Mouse (Mus musculus): ENCODE measurements around the gene Kcna2.

The Kcna2 gene

DNA sequence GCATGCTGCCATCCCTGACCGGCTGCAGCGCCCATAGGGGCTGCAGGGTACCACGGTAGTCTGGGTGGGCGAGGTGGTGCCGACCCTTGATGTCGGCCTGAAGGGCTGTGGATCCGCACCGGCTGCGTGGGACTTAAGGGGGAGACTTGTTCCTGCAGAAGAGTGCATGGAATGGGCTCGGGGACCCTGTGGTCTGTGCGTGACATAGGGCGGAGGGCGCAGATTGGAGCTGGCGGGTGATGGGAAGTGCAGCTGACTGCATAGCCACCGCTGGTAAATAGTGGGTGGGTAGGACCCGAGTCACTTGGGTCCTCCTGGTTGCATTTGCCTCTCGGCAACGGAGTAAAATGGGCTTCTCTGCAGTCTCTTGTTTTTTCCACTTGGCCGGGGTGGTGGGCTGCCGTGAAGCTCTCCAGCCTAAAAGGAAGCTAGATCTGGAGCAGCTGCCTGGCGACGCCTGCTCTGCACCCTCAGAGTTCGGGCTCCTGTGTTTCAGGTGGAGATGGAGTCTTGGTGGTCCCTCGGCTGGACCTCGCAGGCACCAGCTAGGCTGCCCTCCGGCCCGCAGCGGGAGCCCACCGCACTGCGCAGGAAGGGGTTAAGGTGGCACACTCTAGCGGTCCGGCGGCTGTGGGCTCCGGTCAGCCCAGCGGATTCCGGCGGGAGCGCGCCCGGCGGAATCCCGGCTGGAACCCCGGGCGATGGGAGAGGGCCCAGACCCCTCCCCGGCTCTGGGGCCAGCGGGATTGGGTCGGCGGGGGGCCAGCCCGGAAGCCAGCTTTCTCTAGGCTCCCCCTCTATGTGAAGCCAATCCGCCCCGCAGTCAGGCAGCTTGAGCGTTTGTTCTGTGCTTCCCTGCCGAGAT, 1.1 kb downstream of the Kcna2 start:
- DNase-seq (ENCODE audit: low spot score), result no peak

DNA sequence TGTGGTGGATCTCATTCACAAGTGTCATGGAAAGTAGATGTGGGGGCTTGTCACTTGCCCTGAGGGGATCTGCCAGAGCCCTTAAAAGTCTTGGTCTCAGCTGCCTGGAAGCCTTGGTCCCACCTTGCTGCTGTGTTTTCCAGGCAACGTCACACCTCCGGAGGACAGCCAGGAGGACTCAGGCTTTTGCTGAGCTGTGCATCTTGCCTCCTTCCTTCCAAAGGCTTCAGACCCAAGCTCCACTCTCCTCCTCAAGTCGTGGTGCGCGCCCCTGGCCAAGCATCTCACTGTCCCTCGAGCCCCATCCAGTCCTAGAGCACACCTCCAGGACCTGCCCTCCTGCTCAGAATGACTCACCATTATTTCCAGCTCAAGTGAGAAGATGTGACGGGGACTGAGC, 2.1 kb downstream of the Kcna2 start:
- no peak for DNase-seq (ENCODE audit: low spot score)

DNA sequence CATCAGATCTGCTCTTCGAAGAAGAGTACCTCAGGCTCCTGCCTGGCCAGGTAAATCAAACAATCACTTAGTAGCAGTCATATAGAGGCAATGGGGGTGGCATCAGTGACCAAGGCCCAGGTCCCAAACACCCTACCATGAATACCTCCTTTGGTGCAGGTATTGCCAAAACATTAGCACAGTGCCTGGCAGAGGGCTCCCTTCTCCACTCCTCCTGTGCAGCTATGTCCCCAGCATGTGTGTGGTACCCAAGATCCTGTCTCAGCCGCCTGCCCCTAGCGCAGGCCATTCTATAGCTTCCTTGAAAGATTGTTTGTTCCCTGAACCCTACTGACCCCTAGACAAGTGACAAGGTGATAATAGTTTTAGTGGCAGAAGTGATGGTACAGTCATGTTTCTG, 2.5 kb downstream of the Kcna2 start:
- no peak for DNase-seq (ENCODE audit: low spot score)

DNA sequence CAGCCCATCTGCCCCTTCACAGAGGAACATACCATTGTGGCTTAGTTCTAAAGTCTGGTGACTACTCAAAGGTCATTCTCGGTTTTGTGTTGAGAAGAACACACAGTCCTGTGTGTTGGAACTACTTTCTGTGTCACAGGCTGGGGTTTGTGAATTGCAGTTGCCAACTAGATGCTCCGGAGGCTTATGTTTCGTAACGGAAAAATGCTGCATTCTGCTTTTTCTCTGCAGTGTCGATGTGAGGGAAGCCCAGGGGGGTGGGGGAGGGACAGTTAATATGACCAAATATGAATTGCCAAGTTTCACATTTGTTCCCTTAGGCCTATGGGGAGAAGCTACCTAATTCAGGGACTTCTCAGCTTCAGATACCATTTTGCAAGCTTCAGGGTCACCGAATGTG, 5.0 kb downstream of the Kcna2 start:
- DNase-seq (ENCODE audit: low spot score), result no peak

DNA sequence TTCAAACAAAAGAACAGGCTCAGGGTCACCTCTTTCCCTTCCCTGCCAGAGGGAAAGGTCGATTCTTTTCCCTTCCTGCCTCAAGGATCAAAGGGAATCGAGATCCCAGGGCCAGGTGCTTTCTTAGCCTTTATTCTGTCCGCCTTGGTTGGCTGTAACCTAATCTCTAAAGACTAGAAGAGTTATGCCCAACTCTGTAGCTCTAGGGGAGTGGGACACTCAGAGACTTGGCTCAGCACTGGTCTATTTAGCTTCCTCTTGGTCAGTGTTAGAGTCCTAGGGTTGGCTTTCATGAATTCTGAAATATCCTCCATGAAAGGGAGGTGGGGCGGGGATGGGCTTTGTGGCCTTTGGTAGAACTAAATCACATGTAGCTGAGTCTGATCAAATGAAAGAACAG, 11.6 kb downstream of the Kcna2 start:
- no peak for DNase-seq (ENCODE audit: low spot score)

DNA sequence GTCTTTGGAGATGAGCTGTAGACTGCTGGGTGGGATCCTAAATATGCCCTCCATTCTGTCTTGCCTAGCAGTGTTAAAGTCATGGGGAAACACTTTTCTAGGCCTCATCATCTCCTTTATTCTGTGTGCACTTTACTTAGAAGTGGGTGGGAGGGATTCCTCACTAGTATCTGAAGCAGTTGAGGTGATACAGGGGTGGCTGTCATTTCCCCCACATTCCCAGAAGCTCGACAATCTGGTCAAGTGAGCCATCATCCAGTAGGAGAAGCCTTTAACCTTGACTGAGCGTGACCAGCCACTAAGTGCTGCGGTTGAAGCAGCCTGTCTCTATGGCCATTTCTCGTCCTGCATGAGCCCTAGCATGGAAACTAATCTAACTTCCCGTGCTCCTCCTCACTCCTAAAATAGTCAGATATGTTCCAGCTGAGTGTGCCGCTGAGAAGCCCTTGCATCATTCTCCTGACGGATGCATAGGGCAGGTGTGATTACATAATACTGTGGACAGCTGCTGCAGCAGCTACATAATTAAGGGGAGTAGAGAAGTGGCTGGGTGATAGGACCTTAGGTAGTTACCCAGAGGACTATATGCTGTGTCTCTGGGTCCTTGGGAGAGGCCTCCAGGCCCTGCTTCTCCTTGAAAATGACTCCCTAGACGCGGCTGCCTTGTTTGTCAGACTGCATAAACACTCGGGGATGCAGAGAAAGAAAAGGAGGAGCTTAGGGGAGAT, 12.2 kb downstream of the Kcna2 start:
- DNase-seq (ENCODE audit: low spot score), result no peak

DNA sequence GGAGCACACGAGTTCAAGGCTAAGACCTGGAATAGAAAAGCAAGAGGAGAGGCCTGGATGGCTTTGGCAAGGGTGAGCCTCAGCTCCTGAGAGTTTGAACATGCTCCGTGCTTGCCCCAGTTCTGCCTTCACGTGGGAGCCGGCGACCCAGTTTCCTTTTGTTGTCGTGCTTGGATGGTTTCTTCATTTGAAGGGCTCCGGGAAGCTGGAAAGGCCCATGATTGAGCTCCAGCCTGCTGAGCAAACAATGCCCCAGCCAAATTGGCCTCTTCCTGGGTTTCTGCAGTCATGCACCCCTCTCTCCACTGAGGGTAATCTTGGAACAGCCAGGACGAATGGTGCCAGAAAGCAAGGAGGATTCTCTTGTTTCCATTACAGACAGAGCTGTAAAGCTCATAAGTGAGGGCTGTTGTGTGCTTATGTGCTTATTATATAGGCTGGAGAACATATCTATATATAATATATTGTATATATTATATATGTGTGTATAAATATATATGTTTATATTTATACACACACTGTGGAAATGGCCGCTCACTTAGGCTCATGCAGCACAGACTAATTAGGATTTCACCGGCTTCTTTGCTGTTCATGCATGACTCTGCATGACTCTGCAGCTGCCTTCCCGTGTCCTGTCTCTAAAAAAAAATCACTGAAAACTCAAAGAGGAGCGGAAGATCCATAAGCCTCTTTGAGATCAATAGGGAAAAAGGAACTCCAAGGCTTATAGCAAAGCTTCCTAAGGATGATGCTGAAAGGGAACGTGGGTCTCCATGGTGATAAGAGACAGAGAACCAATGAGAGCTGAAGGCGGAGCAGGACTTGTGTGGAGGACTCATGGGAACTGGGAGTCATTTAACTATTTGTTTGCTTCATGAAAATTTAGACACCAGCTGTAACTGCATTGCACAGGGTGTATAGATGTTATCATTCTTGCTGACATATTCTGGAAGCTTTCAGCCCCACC, 13.1 kb downstream of the Kcna2 start:
- DNase-seq (ENCODE audit: low spot score), result no peak

DNA sequence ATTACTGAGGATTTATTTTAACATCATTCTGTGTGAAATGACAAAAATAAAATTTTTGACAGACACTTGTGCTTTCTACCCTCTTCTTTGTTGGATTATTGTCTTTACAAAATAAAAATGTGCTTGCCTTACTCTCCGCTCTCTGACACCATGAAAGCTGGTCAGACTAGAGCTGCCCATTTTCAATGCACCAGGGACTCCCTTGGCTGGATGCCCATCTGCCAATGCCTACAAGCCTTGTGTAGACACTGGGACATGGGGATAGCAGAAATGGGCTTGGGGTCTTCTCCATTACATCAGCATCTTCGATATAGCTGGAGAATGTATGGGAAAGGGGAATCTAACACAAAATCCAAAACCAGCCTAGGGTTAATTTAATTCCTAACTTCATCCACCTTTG, 14.0 kb downstream of the Kcna2 start:
- no peak for DNase-seq (ENCODE audit: low spot score)

DNA sequence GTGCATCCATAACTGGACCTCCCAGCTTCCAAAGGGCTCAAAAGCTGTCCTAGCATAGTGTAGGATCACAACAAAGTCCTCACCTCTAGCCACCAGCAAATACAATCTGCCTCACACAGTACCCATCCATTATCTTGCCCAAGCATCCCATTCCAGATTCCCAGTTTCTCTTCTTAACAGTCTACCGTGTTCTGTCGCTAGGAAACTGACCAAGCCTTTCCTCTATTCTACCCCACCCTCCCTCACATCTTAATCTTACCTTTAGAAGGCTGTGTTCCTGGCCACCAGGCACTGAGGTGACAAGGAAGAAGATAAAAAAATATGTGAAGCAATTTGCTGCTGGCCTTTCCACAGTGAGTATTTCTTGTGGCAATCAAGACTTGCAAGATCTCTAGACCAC, 14.8 kb downstream of the Kcna2 start:
- no peak for DNase-seq (ENCODE audit: low spot score)

DNA sequence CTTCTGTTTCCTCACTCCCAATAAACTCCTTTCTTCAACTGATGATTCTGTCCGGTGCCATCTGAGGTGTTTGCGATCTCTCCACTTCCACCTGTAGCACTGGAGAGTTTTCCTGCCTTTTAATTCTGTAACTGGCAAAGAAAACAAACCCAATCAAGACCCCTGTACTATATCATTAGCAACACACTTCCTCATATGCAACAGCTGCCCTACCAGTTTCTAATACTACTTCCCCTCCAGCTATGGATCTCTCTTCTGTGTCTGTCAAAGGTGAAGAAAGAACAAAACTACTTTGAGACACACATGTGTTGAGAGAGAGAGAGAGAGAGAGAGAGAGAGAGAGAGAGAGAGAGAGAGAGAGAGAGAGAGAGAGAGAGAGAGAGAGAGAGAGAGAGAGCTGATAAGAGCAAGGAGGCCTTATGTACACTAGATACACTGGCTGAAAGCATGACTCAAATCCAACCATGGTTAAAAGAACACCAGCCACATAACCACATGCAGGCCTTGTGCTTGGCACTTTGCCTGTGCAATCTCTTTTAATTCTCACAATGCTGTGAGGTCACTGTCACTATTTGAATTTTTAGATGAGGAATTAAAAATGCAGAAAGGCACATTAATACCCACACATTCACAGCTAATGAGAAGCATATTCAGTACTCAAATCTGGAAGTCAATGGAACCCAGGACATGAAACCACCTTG, 19.1 kb downstream of the Kcna2 start:
- no peak for DNase-seq (ENCODE audit: low spot score)

DNA sequence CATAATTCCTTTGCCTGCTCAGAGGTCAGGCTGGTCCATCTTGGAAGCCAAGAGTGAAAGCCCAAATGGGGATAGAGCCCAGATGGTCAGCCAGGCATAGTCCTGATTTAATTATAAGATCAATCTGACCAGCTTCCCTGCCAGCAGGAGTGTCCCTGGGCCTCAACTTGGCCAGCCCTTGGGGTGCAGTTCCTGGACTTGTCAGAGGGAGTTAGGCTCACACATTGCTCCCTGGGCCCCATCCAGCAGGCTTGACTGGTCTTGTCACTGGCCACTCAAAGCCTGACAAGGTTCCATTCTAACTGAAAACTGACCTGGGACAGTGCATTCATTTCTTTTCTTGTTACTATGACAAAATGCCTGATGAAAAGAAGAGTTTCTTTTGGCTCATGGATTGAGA, 21.4 kb downstream of the Kcna2 start:
- DNase-seq (ENCODE audit: low spot score), result no peak

DNA sequence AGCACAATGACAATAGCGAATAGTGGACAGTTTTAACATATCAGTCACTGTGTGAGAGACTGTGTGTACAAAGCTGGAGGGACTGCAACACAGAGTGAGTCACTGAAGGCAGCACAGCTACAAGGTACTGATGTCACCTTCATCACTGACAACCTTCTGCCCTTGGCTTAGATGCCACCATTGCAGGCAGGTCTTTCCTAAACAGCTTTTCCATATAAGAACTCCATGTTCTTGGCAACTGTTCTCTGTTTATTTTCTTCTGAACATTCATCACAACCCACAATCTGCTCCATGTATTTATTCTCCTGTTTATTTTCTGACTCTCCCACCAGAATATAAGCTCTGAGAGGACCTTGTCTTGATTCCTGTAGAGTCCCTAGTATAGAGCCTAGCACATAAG, 26.7 kb downstream of the Kcna2 start:
- DNase-seq (ENCODE audit: low spot score), result no peak

DNA sequence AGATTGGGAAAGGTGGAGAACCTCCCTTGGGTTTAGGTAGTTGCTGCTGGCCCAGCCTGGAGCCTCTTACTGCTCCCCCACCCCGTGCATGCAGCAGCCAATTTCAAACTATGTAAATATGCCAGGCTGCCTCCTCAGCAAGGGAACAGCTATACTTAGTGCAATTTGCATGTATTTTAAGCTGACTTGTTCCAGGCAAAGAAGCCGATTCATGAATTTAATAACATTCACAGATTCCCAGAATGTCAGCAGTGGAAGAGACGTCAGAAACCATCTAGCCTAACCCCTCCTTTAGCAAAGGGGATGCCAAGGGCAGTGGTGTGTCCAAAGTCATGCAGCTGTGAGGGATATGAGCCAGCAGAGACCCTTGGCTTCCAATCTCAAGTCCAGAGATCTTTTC, 27.5 kb downstream of the Kcna2 start:
- DNase-seq (ENCODE audit: low spot score), result no peak

DNA sequence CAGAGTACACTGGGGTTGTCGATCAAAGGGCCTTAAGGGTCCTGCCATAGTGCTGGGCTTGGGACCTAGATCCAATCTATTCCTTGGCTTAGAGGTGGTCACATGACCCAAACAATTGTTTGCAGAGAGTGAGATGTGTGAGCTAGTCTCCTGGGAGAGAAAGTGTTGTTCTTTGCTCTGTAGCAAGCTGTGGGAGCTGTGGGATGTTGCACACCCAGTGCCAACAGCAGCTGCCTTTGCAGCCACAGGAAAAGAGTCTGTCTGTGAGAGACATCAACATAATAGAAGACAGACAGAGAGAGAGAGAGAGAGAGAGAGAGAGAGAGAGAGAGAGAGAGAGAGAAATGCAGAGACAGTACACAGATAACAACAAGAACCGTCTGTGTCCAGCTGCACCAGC, 28.3 kb downstream of the Kcna2 start:
- DNase-seq (ENCODE audit: low spot score), result no peak

DNA sequence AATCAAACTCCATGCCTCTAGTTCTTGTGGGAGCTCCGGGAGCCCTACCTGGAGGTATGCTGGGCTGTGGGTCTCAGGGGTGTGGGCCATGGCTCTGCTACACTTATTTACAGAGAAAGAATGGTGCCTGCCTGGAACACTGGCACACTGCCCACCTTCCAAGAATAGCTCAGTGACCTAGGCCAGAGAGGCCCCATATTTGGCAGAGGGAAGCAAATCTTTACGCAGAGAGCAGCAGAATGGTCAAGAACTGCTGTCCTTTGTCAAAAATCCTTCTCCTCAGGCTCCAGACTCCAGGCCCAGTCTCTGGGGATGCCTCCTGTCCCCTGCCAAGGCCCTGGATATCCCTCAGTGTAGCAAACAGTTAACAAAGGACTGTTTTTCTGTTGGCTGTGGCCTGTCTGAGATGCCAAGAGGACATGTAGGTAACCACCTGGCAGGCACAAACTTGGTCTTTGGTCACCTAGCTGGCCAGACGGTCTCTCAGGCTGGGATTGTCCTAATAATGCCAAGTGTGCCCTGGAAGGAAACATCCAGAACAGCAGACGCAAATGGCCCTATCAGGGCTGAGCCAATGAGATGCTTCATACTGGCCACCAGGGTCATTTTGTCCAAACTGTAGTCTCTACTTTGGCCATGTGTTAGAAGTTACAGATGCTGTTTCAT, 29.8 kb downstream of the Kcna2 start:
- DNase-seq (ENCODE audit: low spot score), result no peak

DNA sequence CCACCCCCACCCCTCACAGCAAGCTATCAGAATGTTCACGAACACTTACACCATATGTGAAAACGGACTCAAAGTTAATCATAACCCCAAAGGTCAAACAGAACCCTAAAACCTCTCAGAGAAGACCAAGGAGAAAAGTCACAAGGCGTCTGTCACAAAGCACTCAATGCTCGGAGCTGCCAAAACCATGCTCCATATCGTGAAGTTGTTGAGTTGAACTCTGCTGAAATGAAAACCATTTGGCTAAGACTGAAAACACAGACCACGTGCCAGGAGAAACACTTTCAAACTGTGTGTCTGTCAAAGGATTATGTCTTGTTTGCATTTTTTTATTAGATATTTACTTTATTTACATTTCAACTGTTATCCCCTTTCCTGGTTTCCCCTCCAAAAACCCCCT, 30.9 kb downstream of the Kcna2 start:
- no peak for DNase-seq (ENCODE audit: low spot score)

DNA sequence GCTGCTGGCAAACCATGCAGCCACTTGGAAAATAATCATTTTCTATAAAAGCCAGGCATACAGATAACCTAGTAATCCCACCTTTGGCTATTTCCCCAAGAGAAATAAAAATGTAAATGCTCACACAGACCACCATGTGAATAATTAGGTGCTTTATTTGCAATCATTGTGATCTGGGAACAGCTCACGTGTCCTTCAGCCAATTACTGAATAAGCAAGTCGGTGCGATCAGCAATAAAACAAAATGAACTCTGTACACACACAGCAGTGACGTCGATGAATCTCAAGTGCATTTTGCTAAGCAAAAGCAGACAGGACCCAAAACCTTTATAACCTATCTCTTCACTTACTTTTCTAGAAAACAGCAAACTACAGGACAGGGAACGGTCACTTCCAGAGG, 31.7 kb downstream of the Kcna2 start:
- DNase-seq (ENCODE audit: low spot score), result no peak

DNA sequence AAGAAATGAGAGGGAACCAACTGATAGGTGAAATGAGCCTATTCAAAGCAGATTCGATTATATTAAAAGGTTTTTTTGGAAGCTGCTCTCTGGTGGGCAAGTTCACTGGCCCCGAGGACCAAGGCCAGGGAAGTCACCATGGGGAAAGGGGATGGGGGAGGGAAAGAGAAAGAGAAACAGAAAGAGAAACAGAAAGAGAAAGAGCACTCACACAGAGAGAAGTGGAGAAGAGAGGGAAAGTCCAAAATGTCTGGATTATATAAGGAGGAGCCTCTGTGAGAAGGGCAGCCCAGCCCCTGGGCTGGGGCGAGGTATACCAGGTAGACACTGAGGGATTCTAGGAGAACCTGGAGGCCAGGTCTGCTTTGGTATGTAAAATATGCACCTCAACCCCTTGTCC, 33.5 kb downstream of the Kcna2 start:
- no peak for DNase-seq (ENCODE audit: low spot score)

DNA sequence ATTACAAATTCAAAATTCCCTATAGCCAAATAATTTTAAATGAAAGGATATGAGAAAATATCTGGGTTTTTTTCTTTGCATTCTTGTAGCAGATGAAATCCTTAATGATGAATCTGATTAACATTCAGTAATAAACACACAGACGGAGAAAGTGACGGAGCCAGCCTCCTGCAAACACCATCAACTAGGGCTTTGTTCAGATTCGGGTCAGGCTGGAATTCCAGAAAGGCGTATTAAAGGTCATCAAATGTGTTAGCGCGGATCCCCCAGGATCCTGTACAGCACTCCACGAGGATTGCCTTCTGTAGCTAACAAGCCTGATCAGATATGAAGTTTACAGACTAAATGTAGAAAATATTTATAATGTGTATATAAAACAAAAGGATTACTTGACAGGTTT, 46.2 kb downstream of the Kcna2 start:
- no peak for DNase-seq (ENCODE audit: low spot score)

DNA sequence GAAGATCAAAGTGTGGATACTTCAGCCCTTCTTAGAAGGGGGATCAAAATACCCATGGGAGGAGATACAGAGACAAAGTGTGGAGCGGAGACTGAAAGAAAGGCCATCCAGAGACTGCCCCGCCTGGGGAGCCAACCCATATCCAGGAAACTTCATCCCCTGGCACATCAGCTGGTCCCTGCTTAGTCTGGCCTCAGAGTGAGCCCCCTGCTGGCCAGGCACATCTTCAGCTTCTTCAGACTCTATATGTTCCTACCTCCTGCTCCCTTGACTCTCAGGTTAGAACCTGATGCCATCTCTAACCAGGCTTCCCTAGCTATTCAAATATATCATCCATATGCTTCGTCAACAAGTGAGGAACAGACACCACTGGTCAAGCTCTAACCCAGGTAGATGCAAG, 48.1 kb downstream of the Kcna2 start:
- DNase-seq (ENCODE audit: low spot score), result no peak

DNA sequence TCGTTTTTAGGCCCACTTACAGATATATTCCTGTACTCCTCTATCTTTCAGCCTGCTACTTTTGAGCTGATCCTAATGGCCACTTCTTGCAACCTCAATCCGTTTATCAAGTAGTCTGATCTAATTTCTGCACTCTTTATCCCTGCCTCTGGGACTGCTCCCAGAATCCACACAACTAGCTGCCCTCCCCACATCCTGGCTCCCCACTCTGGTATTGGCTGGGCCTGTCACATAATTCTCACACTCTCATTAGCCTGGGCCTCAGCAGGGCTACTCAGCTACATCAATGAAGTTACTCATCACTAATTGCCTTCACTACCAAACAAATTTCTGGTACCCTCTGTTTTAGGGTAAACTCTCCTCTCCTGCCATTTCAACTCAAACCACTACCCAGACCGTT, 49.5 kb downstream of the Kcna2 start:
- no peak for DNase-seq (ENCODE audit: low spot score)
